Mouse (Mus musculus): ENCODE results near the gene Milr1.
A peak's percentile ranks its signal among the peaks of the same experiment; 100 is the strongest.
"Not testable (repeated sequence)": the region's sequence is repeated elsewhere in the genome, so short reads cannot be mapped to it uniquely, and the experiment has no call there.

The Milr1 gene

GRCm38 (mm10) chr11:106751039-106752018 lies at the start of gene Milr1:
Gene Milr1 (plus strand): TSS chr11:106751226.
- DNase-seq (ENCODE audit: low read depth in 1 of 2, low spot score in 2 of 2): peak in 1 of 2 experiments; percentile 22

GRCm38 (mm10) chr11:106701589-106701988 lies 49.4 kb upstream of the Milr1 start:
- DNase-seq (ENCODE audit: low read depth in 1 of 2, low spot score in 2 of 2): no peak

- no peak for DNase-seq (ENCODE audit: low read depth in 1 of 2, low spot score in 2 of 2)
These were observed 48.4 kb upstream of the Milr1 start for GRCm38 (mm10) chr11:106702584-106702983.

GRCm38 (mm10) chr11:106703931-106704330 lies 47.1 kb upstream of the Milr1 start:
- no peak for DNase-seq (ENCODE audit: low read depth in 1 of 2, low spot score in 2 of 2)

GRCm38 (mm10) chr11:106704399-106705111 lies 46.5 kb upstream of the Milr1 start:
- DNase-seq (ENCODE audit: low read depth in 1 of 2, low spot score in 2 of 2): no peak

- no peak for DNase-seq (ENCODE audit: low read depth in 1 of 2, low spot score in 2 of 2)
These were observed 44.8 kb upstream of the Milr1 start for GRCm38 (mm10) chr11:106706212-106706611.

GRCm38 (mm10) chr11:106707085-106707484 lies 43.9 kb upstream of the Milr1 start:
- DNase-seq (ENCODE audit: low read depth in 1 of 2, low spot score in 2 of 2): no peak

- DNase-seq (ENCODE audit: low read depth in 1 of 2, low spot score in 2 of 2): no peak
These were observed 43.2 kb upstream of the Milr1 start for GRCm38 (mm10) chr11:106707866-106708265.

- no peak for DNase-seq (ENCODE audit: low read depth in 1 of 2, low spot score in 2 of 2)
These were observed 41.6 kb upstream of the Milr1 start for GRCm38 (mm10) chr11:106709227-106709985.

GRCm38 (mm10) chr11:106710789-106711188 lies 40.2 kb upstream of the Milr1 start:
- no peak for DNase-seq (ENCODE audit: low read depth in 1 of 2, low spot score in 2 of 2)

- DNase-seq (ENCODE audit: low read depth in 1 of 2, low spot score in 2 of 2): no peak
These were observed 36.0 kb upstream of the Milr1 start for GRCm38 (mm10) chr11:106715066-106715465.

- DNase-seq (ENCODE audit: low read depth in 1 of 2, low spot score in 2 of 2): no peak
These were observed 34.5 kb upstream of the Milr1 start for GRCm38 (mm10) chr11:106716568-106716967.

- DNase-seq (ENCODE audit: low read depth in 1 of 2, low spot score in 2 of 2): no peak
These were observed 30.6 kb upstream of the Milr1 start for GRCm38 (mm10) chr11:106720379-106720778.

- DNase-seq (ENCODE audit: low read depth in 1 of 2, low spot score in 2 of 2): no peak
These were observed 28.1 kb upstream of the Milr1 start for GRCm38 (mm10) chr11:106722831-106723361.

- DNase-seq (ENCODE audit: low read depth in 1 of 2, low spot score in 2 of 2): no peak
These were observed 27.4 kb upstream of the Milr1 start for GRCm38 (mm10) chr11:106723611-106724125.

GRCm38 (mm10) chr11:106724176-106724915 lies 26.7 kb upstream of the Milr1 start:
- no peak for DNase-seq (ENCODE audit: low read depth in 1 of 2, low spot score in 2 of 2)

- DNase-seq (ENCODE audit: low read depth in 1 of 2, low spot score in 2 of 2): not testable (repeated sequence)
These were observed 26.1 kb upstream of the Milr1 start for GRCm38 (mm10) chr11:106724916-106725235.

GRCm38 (mm10) chr11:106727967-106728366 lies 23.1 kb upstream of the Milr1 start:
- no peak for DNase-seq (ENCODE audit: low read depth in 1 of 2, low spot score in 2 of 2)

- DNase-seq (ENCODE audit: low read depth in 1 of 2, low spot score in 2 of 2): no peak
These were observed 22.3 kb upstream of the Milr1 start for GRCm38 (mm10) chr11:106728402-106729366.
